Mouse (Mus musculus): ENCODE measurements around the gene Spink4. TPM values are rescaled to one million over a fixed set of nuclear protein-coding genes. Genes with fewer than 3 reads are reported as not detected.
"Not testable (repeated sequence)": the region's sequence is repeated elsewhere in the genome, so short reads cannot be mapped to it uniquely, and the experiment has no call there.

Gene Spink4
- polyA plus RNA-seq, 1 experiment: not detected

DNA sequence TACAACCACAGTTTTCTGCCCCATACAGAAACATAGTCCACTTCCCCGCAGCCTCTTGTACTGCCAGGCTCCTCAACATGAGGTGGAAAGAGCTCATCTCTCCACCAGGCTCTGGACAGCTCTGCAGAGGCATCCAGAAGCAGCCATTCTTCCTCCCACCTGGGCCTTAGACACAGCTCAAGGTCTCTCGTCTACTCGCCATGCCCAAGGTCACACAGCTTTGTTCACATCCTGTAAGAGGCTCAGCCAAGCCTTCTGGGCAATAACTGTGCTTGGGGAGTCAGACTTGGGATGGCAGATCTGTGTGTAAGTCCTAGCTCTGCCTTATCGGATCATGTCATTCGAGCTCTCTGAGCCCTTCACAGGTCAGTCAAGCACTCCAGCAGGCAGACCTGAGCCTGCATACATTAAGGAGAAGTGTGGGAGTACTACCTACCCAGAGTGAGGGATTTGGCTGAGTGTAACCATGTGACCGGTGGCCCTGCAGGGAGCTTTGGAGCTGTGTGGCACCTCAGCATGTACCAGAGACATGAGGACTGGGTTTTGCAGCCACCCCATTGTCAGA lies 3.3 kb downstream of the Spink4 start:
- no peak overlapping the region for H3K4me3 ChIP-seq (ENCODE audit: insufficient read depth, low read length)
- H3K4me1 ChIP-seq (ENCODE audit: control insufficient read depth, insufficient read depth, low read length): no peaks in the 10 kb centered on the region
- H3K27ac ChIP-seq (ENCODE audit: insufficient read depth, low read depth, low read length): no peak overlapping the region
- TF ChIP-seq CTCF (IDR thresholded peaks at IDR 0.05; ENCODE audit: low read depth, low read length) (no peak), POLR2A (IDR thresholded peaks at IDR 0.05; ENCODE audit: borderline replicate concordance, low read depth, low read length) (no peak)

DNA sequence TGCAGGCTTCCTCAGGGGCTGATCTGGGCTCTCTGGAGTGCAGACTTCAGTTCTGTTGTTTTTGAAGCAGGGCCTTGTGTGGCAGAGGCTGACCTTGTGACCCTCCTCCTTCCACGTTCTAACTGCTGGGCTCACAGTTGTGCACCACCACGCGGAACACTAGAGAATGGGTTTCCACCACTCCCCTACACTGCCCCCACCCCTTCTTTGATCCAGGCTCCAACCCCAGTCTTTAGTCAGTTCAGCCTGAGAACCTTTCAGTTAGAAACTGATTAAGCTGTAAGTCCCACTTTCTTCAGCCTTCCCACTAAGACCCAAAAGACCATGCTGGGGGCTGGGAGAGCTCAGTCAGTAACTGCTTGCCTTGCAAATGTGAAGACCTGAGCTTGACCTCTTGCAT lies 5.7 kb downstream of the Spink4 start:
- TF ChIP-seq CTCF (IDR thresholded peaks at IDR 0.05; ENCODE audit: low read depth, low read length) (no peak), POLR2A (IDR thresholded peaks at IDR 0.05; ENCODE audit: borderline replicate concordance, low read depth, low read length) (no peak)

GRCm38 (mm10) chr4:40929046-40929445 lies 9.2 kb downstream of the Spink4 start:
- TF ChIP-seq POLR2A (IDR thresholded peaks at IDR 0.05; ENCODE audit: borderline replicate concordance, low read depth, low read length) (no peak), CTCF (IDR thresholded peaks at IDR 0.05; ENCODE audit: low read depth, low read length) (no peak)
- H3K4me3 ChIP-seq (ENCODE audit: insufficient read depth, low read length): no peak overlapping the region
- no peak overlapping the region for H3K27ac ChIP-seq (ENCODE audit: insufficient read depth, low read depth, low read length)
- H3K4me1 ChIP-seq (ENCODE audit: control insufficient read depth, insufficient read depth, low read length): no peaks in the 10 kb centered on the region

More for the DNA sequence above, 5.7 kb downstream of the Spink4 start:
- H3K27ac ChIP-seq (ENCODE audit: insufficient read depth, low read depth, low read length): no peak overlapping the region
- no peaks in the 10 kb centered on the region for H3K4me1 ChIP-seq (ENCODE audit: control insufficient read depth, insufficient read depth, low read length)
- no peak overlapping the region for H3K4me3 ChIP-seq (ENCODE audit: insufficient read depth, low read length)

GRCm38 (mm10) chr4:40933694-40934093 lies 13.8 kb downstream of the Spink4 start:
- H3K4me3 ChIP-seq (ENCODE audit: insufficient read depth, low read length): no peak overlapping the region
- no peak for TF ChIP-seq CTCF (IDR thresholded peaks at IDR 0.05; ENCODE audit: low read depth, low read length)
- no peak for TF ChIP-seq POLR2A (IDR thresholded peaks at IDR 0.05; ENCODE audit: borderline replicate concordance, low read depth, low read length)
- H3K4me1 ChIP-seq (ENCODE audit: control insufficient read depth, insufficient read depth, low read length): no peaks in the 10 kb centered on the region
- H3K27ac ChIP-seq (ENCODE audit: insufficient read depth, low read depth, low read length): no peak overlapping the region

DNA sequence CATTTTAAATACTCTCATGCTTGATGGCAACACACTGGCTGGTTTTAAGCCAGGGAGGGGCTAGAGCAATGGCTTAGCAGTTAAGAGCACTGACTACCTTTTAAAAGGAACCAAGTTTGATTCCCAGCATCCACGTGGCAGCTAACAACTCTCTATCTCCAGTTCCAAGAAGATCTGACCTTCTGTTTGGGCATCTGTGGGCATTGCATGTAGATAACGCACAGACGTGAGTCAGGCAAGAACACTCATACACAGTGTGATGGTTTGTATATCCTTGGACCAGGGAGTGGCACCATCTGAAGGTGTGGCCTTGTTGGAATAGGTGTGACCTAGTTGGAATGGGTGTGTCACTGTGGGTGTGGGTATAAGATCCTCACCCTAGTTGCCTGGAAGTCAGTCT lies 14.5 kb downstream of the Spink4 start:
- H3K4me1 ChIP-seq (ENCODE audit: control insufficient read depth, insufficient read depth, low read length): not testable (repeated sequence)

DNA sequence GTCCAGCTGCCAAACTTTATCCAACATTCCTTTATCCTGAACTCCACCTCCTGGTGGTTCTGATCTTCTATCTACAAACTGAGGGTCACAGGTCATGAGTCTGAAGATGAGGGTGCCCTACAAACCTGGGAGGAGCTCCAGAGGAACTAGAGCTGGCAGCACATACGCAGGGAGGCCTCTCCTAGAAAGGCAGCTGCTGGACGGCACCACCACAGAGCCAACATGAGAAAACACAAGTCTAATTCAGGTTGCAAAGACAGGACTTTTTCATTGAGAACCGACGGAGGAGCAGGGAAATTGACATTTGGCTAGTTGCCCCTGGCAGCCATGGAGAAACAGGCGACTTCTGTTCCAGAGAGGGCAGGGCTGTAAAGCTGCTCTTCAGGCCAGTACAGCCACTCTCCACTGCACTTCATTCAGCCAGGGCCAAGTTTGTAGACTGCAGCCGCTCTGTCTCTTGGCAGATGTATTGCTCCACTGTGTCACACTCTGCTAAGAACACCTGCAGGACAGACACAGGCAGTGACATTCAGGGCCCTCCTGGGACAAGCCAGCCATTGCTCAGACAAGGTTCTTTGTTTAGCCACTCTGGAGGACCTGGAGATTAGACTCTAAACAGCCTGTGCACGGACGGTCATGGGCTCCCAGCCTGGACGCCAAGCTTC lies 16.5 kb downstream of the Spink4 start:
- H3K4me3 ChIP-seq (ENCODE audit: insufficient read depth, low read length): no peak overlapping the region
- TF ChIP-seq POLR2A (IDR thresholded peaks at IDR 0.05; ENCODE audit: borderline replicate concordance, low read depth, low read length): no peak
- TF ChIP-seq CTCF (IDR thresholded peaks at IDR 0.05; ENCODE audit: low read depth, low read length): no peak
- H3K27ac ChIP-seq (ENCODE audit: insufficient read depth, low read depth, low read length): no peak overlapping the region
- H3K4me1 ChIP-seq (ENCODE audit: control insufficient read depth, insufficient read depth, low read length): no peaks in the 10 kb centered on the region

More for the DNA sequence above, 14.5 kb downstream of the Spink4 start:
- H3K27ac ChIP-seq (ENCODE audit: insufficient read depth, low read depth, low read length); H3K4me3 ChIP-seq (ENCODE audit: insufficient read depth, low read length): not testable (repeated sequence)

DNA sequence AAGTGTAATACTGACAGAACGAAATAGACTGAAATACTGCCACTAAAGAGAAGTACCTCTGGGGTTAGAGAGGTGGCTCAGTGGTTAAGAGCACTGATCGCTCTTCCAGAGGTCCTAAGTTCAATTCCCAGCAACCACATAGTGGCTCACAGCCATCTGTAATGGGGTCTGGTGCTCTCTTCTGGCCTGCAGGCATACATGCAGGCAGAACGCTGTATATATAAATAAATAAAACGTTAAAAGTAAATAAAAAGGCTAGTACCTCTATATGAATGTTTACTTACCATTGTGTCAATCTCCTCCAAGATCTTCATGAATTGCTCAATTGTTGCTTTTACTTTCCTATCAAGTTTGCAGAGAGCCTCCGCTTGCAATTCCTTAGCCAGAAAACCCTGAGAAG lies 18.9 kb downstream of the Spink4 start:
- Histone ChIP-seq H3K27ac (ENCODE audit: insufficient read depth, low read depth, low read length) (no peak overlapping the region), H3K4me1 (ENCODE audit: control insufficient read depth, insufficient read depth, low read length) (no peaks in the 10 kb centered on the region), H3K4me3 (ENCODE audit: insufficient read depth, low read length) (no peak overlapping the region)
- no peak for TF ChIP-seq POLR2A (IDR thresholded peaks at IDR 0.05; ENCODE audit: borderline replicate concordance, low read depth, low read length)
- TF ChIP-seq CTCF (IDR thresholded peaks at IDR 0.05; ENCODE audit: low read depth, low read length): no peak

- no peak overlapping the region for H3K4me3 ChIP-seq (ENCODE audit: insufficient read depth, low read length)
These were observed 23.8 kb downstream of the Spink4 start for GRCm38 (mm10) chr4:40943651-40944050.

DNA sequence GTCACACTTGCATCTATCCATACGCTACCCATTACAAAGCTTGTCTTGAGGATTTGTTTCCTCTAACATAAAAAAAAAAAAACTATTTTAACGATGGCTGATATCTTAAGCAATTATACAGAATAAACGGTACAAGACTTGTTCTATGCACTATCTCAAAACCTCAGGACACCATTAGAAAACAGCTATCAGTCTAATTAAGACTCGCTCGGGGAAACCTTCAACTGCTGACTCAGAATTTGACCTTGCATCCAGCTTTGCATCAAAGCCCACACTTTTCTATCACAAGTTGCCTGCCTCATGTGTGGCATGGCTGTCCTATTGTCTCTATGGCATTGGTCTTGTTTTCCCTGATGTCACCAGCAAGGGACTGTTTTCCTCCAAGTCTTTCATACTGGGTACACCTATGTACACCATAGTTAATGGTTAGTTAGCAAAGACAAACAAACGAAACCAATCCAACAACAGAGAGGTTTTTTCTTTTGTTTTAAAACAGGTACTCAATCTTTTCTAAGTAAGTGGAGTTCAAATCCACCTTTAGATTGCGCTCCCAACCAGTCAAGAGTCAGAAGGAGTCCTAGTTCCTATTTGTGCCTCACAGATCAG lies 26.8 kb downstream of the Spink4 start:
- no peak overlapping the region for H3K27ac ChIP-seq (ENCODE audit: insufficient read depth, low read depth, low read length)
- peak overlapping the region; percentile 89 for H3K4me3 ChIP-seq (ENCODE audit: insufficient read depth, low read length)
- no peak for TF ChIP-seq CTCF (IDR thresholded peaks at IDR 0.05; ENCODE audit: low read depth, low read length)
- no peak for TF ChIP-seq POLR2A (IDR thresholded peaks at IDR 0.05; ENCODE audit: borderline replicate concordance, low read depth, low read length)
- H3K4me1 ChIP-seq (ENCODE audit: control insufficient read depth, insufficient read depth, low read length): peaks cover 17% of the 10 kb centered on the region

More at GRCm38 (mm10) chr4:40943651-40944050, 23.8 kb downstream of the Spink4 start:
- Histone ChIP-seq H3K4me1 (ENCODE audit: control insufficient read depth, insufficient read depth, low read length) (peaks cover 13% of the 10 kb centered on the region), H3K27ac (ENCODE audit: insufficient read depth, low read depth, low read length) (no peak overlapping the region)
- TF ChIP-seq CTCF (IDR thresholded peaks at IDR 0.05; ENCODE audit: low read depth, low read length) (no peak), POLR2A (IDR thresholded peaks at IDR 0.05; ENCODE audit: borderline replicate concordance, low read depth, low read length) (no peak)

DNA sequence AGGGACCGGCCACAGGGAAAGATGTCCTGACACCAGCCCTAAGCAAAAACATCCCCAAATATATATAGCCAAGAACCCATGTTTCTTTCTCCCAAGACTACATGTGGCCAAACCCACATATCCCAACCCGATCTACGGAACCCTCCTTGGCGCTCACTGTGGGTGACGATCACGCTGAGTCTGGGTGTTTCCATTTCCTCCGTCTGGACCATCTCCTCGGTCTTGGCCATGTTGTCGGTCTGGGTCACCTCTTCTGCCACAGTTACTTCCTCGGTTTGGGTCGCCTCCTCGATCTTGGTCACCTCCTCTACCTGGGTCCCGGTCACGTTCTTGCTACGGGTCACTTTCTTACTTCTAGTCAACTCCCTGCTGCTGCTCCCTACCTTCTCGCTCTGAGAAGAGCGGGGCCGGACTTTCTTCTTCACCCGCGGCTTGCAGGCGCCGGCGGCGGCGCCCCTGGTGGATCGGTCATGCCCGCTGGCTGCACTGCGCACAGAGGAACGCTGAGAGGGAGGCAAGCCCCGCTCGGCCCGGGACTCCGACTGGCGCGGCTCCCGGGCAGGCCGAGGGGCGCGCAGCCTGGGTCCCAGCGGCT lies 27.8 kb downstream of the Spink4 start:
- peaks cover 17% of the 10 kb centered on the region for H3K4me1 ChIP-seq (ENCODE audit: control insufficient read depth, insufficient read depth, low read length)

More for the DNA sequence above, 27.8 kb downstream of the Spink4 start:
- peak overlapping the region; percentile 89 for H3K4me3 ChIP-seq (ENCODE audit: insufficient read depth, low read length)
- peak overlapping the region; percentile 60 for H3K27ac ChIP-seq (ENCODE audit: insufficient read depth, low read depth, low read length)
- TF ChIP-seq POLR2A (IDR thresholded peaks at IDR 0.05; ENCODE audit: borderline replicate concordance, low read depth, low read length) (no peak), CTCF (IDR thresholded peaks at IDR 0.05; ENCODE audit: low read depth, low read length) (no peak)
